Comparison of ENCODE assay signal across 8 mouse cellular contexts in genomic region chr11:69089616-69090290, GRCm38 (mm10). TPM values are rescaled to one million over a fixed set of nuclear protein-coding genes. Genes with fewer than 3 reads are reported as not detected.
DNase-seq lines count a peak whose midpoint lies in the region; ATAC-seq and TF ChIP-seq lines count a peak whose summit lies in the region.

No protein-coding gene starts in this region.

- 89% methylated on average over 12 of the region's 12 CpGs for WGBS in heart, embryonic 10.5 days
- whole genome bisulfite sequencing in neural tube, embryonic 15.5 days = 88% methylated on average over 12 of the region's 12 CpGs

- H3K9me3 ChIP-seq in heart, embryonic 10.5 days = no peaks in the 10 kb centered on the region
- no peaks in the 10 kb centered on the region for H3K9me3 ChIP-seq in ES-Bruce4 (replicated peaks; ENCODE audit: control insufficient read depth, insufficient read depth, low read length, poor library complexity, severe bottlenecking)
- H3K9me3 ChIP-seq in erythroblast, embryonic 14.5 days (ENCODE audit: control insufficient read depth, low read length) = no peaks in the 10 kb centered on the region
- no peaks in the 10 kb centered on the region for H3K9me3 ChIP-seq in neural tube, embryonic 15.5 days (replicated peaks)

- peak overlapping the region; percentile 98 for H3K4me3 ChIP-seq in heart, embryonic 10.5 days
- peak overlapping the region; percentile 90 for H3K4me3 ChIP-seq in ES-Bruce4 (ENCODE audit: low read depth, low read length)
- peak overlapping the region; percentile 100 for H3K4me3 ChIP-seq in erythroblast, embryonic 14.5 days (replicated peaks)
- peak overlapping the region; percentile 72 for H3K4me3 ChIP-seq in neural tube, embryonic 15.5 days (replicated peaks)

- H3K27ac ChIP-seq in heart, embryonic 10.5 days = peak overlapping the region; percentile 100
- H3K27ac ChIP-seq in ES-Bruce4 (ENCODE audit: insufficient read depth, low read length) = no peak overlapping the region
- H3K27ac ChIP-seq in neural tube, embryonic 15.5 days (replicated peaks) = peak overlapping the region; percentile 95

- intact Hi-C loops in heart, postnatal 25 days (cut with DNase I) = loop anchor here (2.0 kb wide), 1 partner anchor 19 kb away; the partner anchor contains the start of gene Tmem107

- ATAC-seq in neural tube, embryonic 15.5 days (ENCODE audit: low FRiP score) = no peak

- H3K36me3 ChIP-seq in heart, embryonic 10.5 days = peaks cover 38% of the 10 kb centered on the region
- H3K36me3 ChIP-seq in ES-Bruce4 (ENCODE audit: control insufficient read depth, insufficient read depth, low read length, poor library complexity, severe bottlenecking) = peaks cover 13% of the 10 kb centered on the region
- H3K36me3 ChIP-seq in erythroblast, embryonic 14.5 days (ENCODE audit: control insufficient read depth) = peaks cover 37% of the 10 kb centered on the region
- H3K36me3 ChIP-seq in neural tube, embryonic 15.5 days = peaks cover 29% of the 10 kb centered on the region

- no peak for TF ChIP-seq EP300 in ES-Bruce4 (IDR thresholded peaks at IDR 0.05; ENCODE audit: insufficient read depth, low read depth, low read length)

- TF ChIP-seq POLR2A in ES-Bruce4 (IDR thresholded peaks at IDR 0.05; ENCODE audit: insufficient read depth, low read length) = no peak

- H3K9ac ChIP-seq in ES-Bruce4 (ENCODE audit: low read depth, poor library complexity, severe bottlenecking) = peak overlapping the region; percentile 91; the same call in 1 of the 2 replicates
- H3K9ac ChIP-seq in neural tube, embryonic 15.5 days (replicated peaks) = peak overlapping the region; percentile 100

- no peaks in the 10 kb centered on the region for H3K27me3 ChIP-seq in heart, embryonic 10.5 days (ENCODE audit: insufficient read depth, poor library complexity, severe bottlenecking)
- H3K27me3 ChIP-seq in ES-Bruce4 (ENCODE audit: control insufficient read depth, insufficient read depth, low read length, poor library complexity, severe bottlenecking) = no peaks in the 10 kb centered on the region
- H3K27me3 ChIP-seq in erythroblast, embryonic 14.5 days (ENCODE audit: control insufficient read depth) = no peaks in the 10 kb centered on the region; the same call in 1 of the 2 replicates
- H3K27me3 ChIP-seq in neural tube, embryonic 15.5 days (replicated peaks) = no peaks in the 10 kb centered on the region

- H3K4me1 ChIP-seq in heart, embryonic 10.5 days = peaks cover 62% of the 10 kb centered on the region
- H3K4me1 ChIP-seq in ES-Bruce4 (ENCODE audit: control insufficient read depth, insufficient read depth, low read length) = peaks cover 2% of the 10 kb centered on the region
- H3K4me1 ChIP-seq in erythroblast, embryonic 14.5 days (ENCODE audit: control insufficient read depth) = peaks cover 68% of the 10 kb centered on the region
- peaks cover 55% of the 10 kb centered on the region for H3K4me1 ChIP-seq in neural tube, embryonic 15.5 days

- no peak for TF ChIP-seq CTCF in ES-Bruce4 (IDR thresholded peaks at IDR 0.05; ENCODE audit: low read depth, low read length)

- no peak for DNase-seq in heart, embryonic 10.5 days (ENCODE audit: low spot score)
- DNase-seq in heart, postnatal 25 days (ENCODE audit: low spot score) = no peak
- peak; percentile 36 for DNase-seq in kidney, postnatal 14 days
- no peak for DNase-seq in thymus, postnatal 4 days
- DNase-seq in right cerebral cortex, adult 2 months (ENCODE audit: low spot score in 2 of 2) = no peak

- peak overlapping the region; percentile 94 for H3K4me2 ChIP-seq in neural tube, embryonic 15.5 days

RNA-seq across cellular contexts. Expression of gene Vamp2, which starts 1.5 kb away (rescaled TPM):
- polyA plus RNA-seq in heart, embryonic 10.5 days (2016; fragmentation: Nextera tagmentation; extraction: Ambion mirVana) = 85.8 and 93.0 TPM in 2 replicates
- 10 to 100 TPM; 59.6 to 65.7 TPM for total RNA-seq in heart, postnatal 25 days (2021)
- 39.5 and 41.6 TPM in 2 replicates for polyA plus RNA-seq in ES-Bruce4 (2011; ENCODE audit: insufficient read depth, insufficient read length, low read depth, missing spikeins)
- 7.9 and 9.1 TPM in 2 replicates for polyA plus RNA-seq in erythroblast, embryonic 14.5 days (2012)
- polyA plus RNA-seq in neural tube, embryonic 15.5 days (2015; fragmentation: Nextera tagmentation; extraction: Ambion mirVana) = 347 and 355 TPM in 2 replicates

RNA-seq across cellular contexts. Expression of gene Per1, which starts 5.3 kb away (rescaled TPM):
- 8.0 and 8.8 TPM in 2 replicates for polyA plus RNA-seq in heart, embryonic 10.5 days (2016; fragmentation: Nextera tagmentation; extraction: Ambion mirVana)
- 10 to 100 TPM; 32.3 to 61.0 TPM for total RNA-seq in heart, postnatal 25 days (2021)
- 25.0 and 29.3 TPM in 2 replicates for polyA plus RNA-seq in ES-Bruce4 (2011; ENCODE audit: insufficient read depth, insufficient read length, low read depth, missing spikeins)
- polyA plus RNA-seq in erythroblast, embryonic 14.5 days (2012) = 1.4 and 1.5 TPM in 2 replicates
- polyA plus RNA-seq in neural tube, embryonic 15.5 days (2015; fragmentation: Nextera tagmentation; extraction: Ambion mirVana) = 10.0 and 11.9 TPM in 2 replicates

RNA-seq across cellular contexts. Expression of gene Tmem107, which starts 19.1 kb away (rescaled TPM):
- polyA plus RNA-seq in heart, embryonic 10.5 days (2016; fragmentation: Nextera tagmentation; extraction: Ambion mirVana) = 29.1 and 30.4 TPM in 2 replicates
- 1 to 10 TPM; 4.4 to 9.8 TPM for total RNA-seq in heart, postnatal 25 days (2021)
- 17.1 and 24.7 TPM in 2 replicates for polyA plus RNA-seq in ES-Bruce4 (2011; ENCODE audit: insufficient read depth, insufficient read length, low read depth, missing spikeins)
- polyA plus RNA-seq in erythroblast, embryonic 14.5 days (2012) = 10.0 and 12.3 TPM in 2 replicates
- polyA plus RNA-seq in neural tube, embryonic 15.5 days (2015; fragmentation: Nextera tagmentation; extraction: Ambion mirVana) = 33.3 and 39.2 TPM in 2 replicates

RNA-seq across cellular contexts. Expression of gene Borcs6, which starts 30.2 kb away (rescaled TPM):
- 8.2 and 9.0 TPM in 2 replicates for polyA plus RNA-seq in heart, embryonic 10.5 days (2016; fragmentation: Nextera tagmentation; extraction: Ambion mirVana)
- 10 to 100 TPM; 14.4 to 16.4 TPM for total RNA-seq in heart, postnatal 25 days (2021)
- polyA plus RNA-seq in ES-Bruce4 (2011; ENCODE audit: insufficient read depth, insufficient read length, low read depth, missing spikeins) = 4.0 and 7.0 TPM in 2 replicates
- polyA plus RNA-seq in erythroblast, embryonic 14.5 days (2012) = 2.0 and 2.4 TPM in 2 replicates
- polyA plus RNA-seq in neural tube, embryonic 15.5 days (2015; fragmentation: Nextera tagmentation; extraction: Ambion mirVana) = 20.6 and 24.0 TPM in 2 replicates

RNA-seq across cellular contexts. Expression of gene Hes7, which starts 30.5 kb away (rescaled TPM):
- 0.60 and 0.63 TPM in 2 replicates for polyA plus RNA-seq in heart, embryonic 10.5 days (2016; fragmentation: Nextera tagmentation; extraction: Ambion mirVana)
- under 1 TPM in 1 of 2 experiments, not detected in 1; 0.14 TPM for total RNA-seq in heart, postnatal 25 days (2021)
- polyA plus RNA-seq in ES-Bruce4 (2011; ENCODE audit: insufficient read depth, insufficient read length, low read depth, missing spikeins) = not detected in 2 replicates
- 0.05 TPM in 1 of 2 replicates, not detected in the other for polyA plus RNA-seq in erythroblast, embryonic 14.5 days (2012)
- polyA plus RNA-seq in neural tube, embryonic 15.5 days (2015; fragmentation: Nextera tagmentation; extraction: Ambion mirVana) = 0.68 and 1.0 TPM in 2 replicates
